Mouse (Mus musculus) monocyte, adult 5-6 weeks (primary cell): ENCODE data around the gene Mapk8ip2. TPM values are rescaled to one million over a fixed set of nuclear protein-coding genes. Genes with fewer than 3 reads are reported as not detected.
A peak's percentile ranks its signal among the peaks of the same experiment; 100 is the strongest.

Experiments used
- ATAC-seq: fragments of 153-309, 156-312 bp; replicated peaks from 2 replicates; pipeline ENCODE4 v1.8.0; 2017; ENCODE audit warnings: mild to moderate bottlenecking; ENCODE audit not compliant: low TSS enrichment, insufficient number of reproducible peaks, severe bottlenecking, poor library complexity, low FRiP score
- total RNA-seq: library from RNA; stranded (forward); fragments of 200-1000, 200-491, 200-594 nt; gene quantifications from 3 replicates; pipeline ENCODE4 v1.2.3, GENCODE M21; 2017

Mapk8ip2 gene
- total RNA-seq, 1 experiment from 2014 or later = not detected

GRCm38 (mm10) chr15:89435878-89436277 lies 17.8 kb upstream of the Mapk8ip2 start:
- ATAC-seq = no peak

GRCm38 (mm10) chr15:89442486-89443070 lies 11.1 kb upstream of the Mapk8ip2 start:
- ATAC-seq = no peak

- 0 out of 2 replicates have a peak, but pooled peaks have one; percentile 60 for ATAC-seq
Measured at GRCm38 (mm10) chr15:89452906-89453864, 528 bp upstream of the Mapk8ip2 start.

GRCm38 (mm10) chr15:89454857-89455256 lies 1.1 kb downstream of the Mapk8ip2 start:
- no peak for ATAC-seq

- ATAC-seq = no peak
Measured at GRCm38 (mm10) chr15:89455642-89456041, 1.9 kb downstream of the Mapk8ip2 start.

- no peak; the same call in 1 of the 2 replicates for ATAC-seq
Measured at GRCm38 (mm10) chr15:89458942-89459341, 5.2 kb downstream of the Mapk8ip2 start.

GRCm38 (mm10) chr15:89459821-89460220 lies 6.1 kb downstream of the Mapk8ip2 start:
- ATAC-seq = no peak

GRCm38 (mm10) chr15:89460298-89460697 lies 6.6 kb downstream of the Mapk8ip2 start:
- no peak for ATAC-seq

GRCm38 (mm10) chr15:89461321-89461720 lies 7.6 kb downstream of the Mapk8ip2 start:
- ATAC-seq = no peak

GRCm38 (mm10) chr15:89462176-89462575 lies 8.5 kb downstream of the Mapk8ip2 start:
- ATAC-seq = no peak

- ATAC-seq = no peak
Measured at GRCm38 (mm10) chr15:89463334-89464235, 9.9 kb downstream of the Mapk8ip2 start.

GRCm38 (mm10) chr15:89465052-89465451 lies 11.3 kb downstream of the Mapk8ip2 start:
- no peak for ATAC-seq

- 0 out of 2 replicates have a peak, but pooled peaks have one; percentile 53 for ATAC-seq
Measured at GRCm38 (mm10) chr15:89468577-89468976, 14.9 kb downstream of the Mapk8ip2 start.

- no peak for ATAC-seq
Measured at GRCm38 (mm10) chr15:89471476-89471875, 17.8 kb downstream of the Mapk8ip2 start.

- no peak for ATAC-seq
Measured at GRCm38 (mm10) chr15:89473370-89473769, 19.7 kb downstream of the Mapk8ip2 start.

GRCm38 (mm10) chr15:89473921-89474320 lies 20.2 kb downstream of the Mapk8ip2 start:
- ATAC-seq = no peak

GRCm38 (mm10) chr15:89474596-89475292 lies 21.0 kb downstream of the Mapk8ip2 start:
- ATAC-seq = no peak

- ATAC-seq = no peak
Measured at GRCm38 (mm10) chr15:89475293-89475600, 21.5 kb downstream of the Mapk8ip2 start.
